Comparison of ENCODE assay signal across 9 mouse cellular contexts in genomic region chr2:25461407-25461806, GRCm38 (mm10). TPM values are rescaled to one million over a fixed set of nuclear protein-coding genes. Genes with fewer than 3 reads are reported as not detected.
DNase-seq lines count a peak whose midpoint lies in the region; ATAC-seq and TF ChIP-seq lines count a peak whose summit lies in the region.
"Had no signal": no experiment of that assay in that cellular context is flagged by ENCODE, and none has a peak within 500 bp of the region (broad histone marks: within the 10 kb centered on the region; RNA-seq: fewer than 3 reads in every experiment).

No protein-coding gene starts in this region.

- H3K79me2 ChIP-seq in heart, adult 2 months (replicated peaks; ENCODE audit: control insufficient read depth, insufficient read depth, low read length) = no peaks in the 10 kb centered on the region

- no peak for TF ChIP-seq POLR2A in heart, adult 2 months (IDR thresholded peaks at IDR 0.05; ENCODE audit: insufficient read depth, low read depth, low read length)
- no peak for TF ChIP-seq POLR2A in thymus, adult 2 months (IDR thresholded peaks at IDR 0.05; ENCODE audit: control insufficient read depth, extremely low read depth, insufficient read depth, low read length, poor library complexity)

- TF ChIP-seq CTCF in heart, adult 2 months (IDR thresholded peaks at IDR 0.05) = no peak
- TF ChIP-seq CTCF in thymus, adult 2 months (IDR thresholded peaks at IDR 0.05; ENCODE audit: borderline replicate concordance, control insufficient read depth, extremely low read depth, insufficient read depth, low read length, poor library complexity) = no peak
- TF ChIP-seq CTCF in liver, embryonic 14.5 days (IDR thresholded peaks at IDR 0.05; ENCODE audit: low read depth) = no peak

- TF ChIP-seq EP300 in heart, adult 2 months (IDR thresholded peaks at IDR 0.05; ENCODE audit: insufficient read depth, low read depth, low read length) = no peak
- TF ChIP-seq EP300 in liver, embryonic 14.5 days (IDR thresholded peaks at IDR 0.05; ENCODE audit: low read depth) = no peak

- H3K9me3 ChIP-seq in liver, embryonic 14.5 days (ENCODE audit: control insufficient read depth, low read length) = no peaks in the 10 kb centered on the region

- peak overlapping the region; percentile 90 for H3K4me2 ChIP-seq in liver, embryonic 14.5 days (ENCODE audit: low read depth)

- no peaks in the 10 kb centered on the region for H3K36me3 ChIP-seq in heart, adult 2 months (ENCODE audit: control insufficient read depth, insufficient read depth, low read length)
- peaks cover 3% of the 10 kb centered on the region; the same call in 1 of the 2 replicates for H3K36me3 ChIP-seq in thymus, adult 2 months (ENCODE audit: control insufficient read depth, insufficient read depth, low read length)
- no peaks in the 10 kb centered on the region for H3K36me3 ChIP-seq in liver, embryonic 14.5 days (replicated peaks; ENCODE audit: control insufficient read depth, insufficient read depth, low read depth)

- WGBS in heart, adult 2 months = 14% methylated on average over 3 of the region's 3 CpGs
- WGBS in thymus, adult 2 months = 29% methylated on average over 3 of the region's 3 CpGs
- 11% methylated on average over 3 of the region's 3 CpGs for WGBS in liver, embryonic 14.5 days (ENCODE audit: insufficient replicate concordance)

- no peak for DNase-seq in heart, adult 2 months
- DNase-seq in heart, adult 18-20 months = no peak
- no peak for DNase-seq in thymus, adult 2 months
- no peak for DNase-seq in thymus, postnatal 0 days (ENCODE audit: low spot score)
- no peak for DNase-seq in liver, embryonic 14.5 days (ENCODE audit: low read depth in 3 of 3, low spot score in 3 of 3)
- no peak for DNase-seq in left cerebral cortex, postnatal 14 days (ENCODE audit: low spot score in 2 of 2)
- no peak for DNase-seq in gastrocnemius, postnatal 36 days

- peak overlapping the region; percentile 95 for H3K27ac ChIP-seq in heart, adult 2 months
- H3K27ac ChIP-seq in thymus, adult 2 months (ENCODE audit: control insufficient read depth, insufficient read depth, low read length) = peak overlapping the region; percentile 57
- no peak overlapping the region; the same call in 1 of the 2 replicates for H3K27ac ChIP-seq in liver, embryonic 14.5 days

- peak overlapping the region; percentile 65 for H3K9ac ChIP-seq in heart, adult 2 months (ENCODE audit: low read depth, low read length)
- no peak overlapping the region for H3K9ac ChIP-seq in liver, embryonic 14.5 days (replicated peaks)

- no peaks in the 10 kb centered on the region for H3K27me3 ChIP-seq in heart, adult 2 months (ENCODE audit: control insufficient read depth, insufficient read depth, low read length)
- H3K27me3 ChIP-seq in thymus, adult 2 months (ENCODE audit: control insufficient read depth, insufficient read depth, low read length) = no peaks in the 10 kb centered on the region
- H3K27me3 ChIP-seq in liver, embryonic 14.5 days (ENCODE audit: control insufficient read depth, insufficient read depth, low read length) = no peaks in the 10 kb centered on the region

- ATAC-seq in liver, embryonic 14.5 days (ENCODE audit: insufficient read depth) = no peak
- ATAC-seq in megakaryocyte-erythroid progenitor cell, adult 5-6 weeks (replicated peaks; ENCODE audit: low FRiP score, low TSS enrichment, poor library complexity, severe bottlenecking) = no peak

- intact Hi-C loops in heart, adult 2 months (cut with DNase I) = loop anchor here (2.0 kb wide), 1 partner anchor 31 kb away; no protein-coding TSS in a partner anchor
- intact Hi-C loops in left cerebral cortex, postnatal 14 days (cut with DNase I) = loop anchor here (5.0 kb wide), 1 partner anchor 36 kb away; no protein-coding TSS in a partner anchor
- intact Hi-C loops in gastrocnemius, postnatal 36 days (cut with DNase I) = no loop called here

- H3K4me1 ChIP-seq in heart, adult 2 months (ENCODE audit: control insufficient read depth, insufficient read depth, low read length) = peaks cover 8% of the 10 kb centered on the region
- H3K4me1 ChIP-seq in thymus, adult 2 months (replicated peaks; ENCODE audit: control insufficient read depth, insufficient read depth, low read length) = peaks cover 52% of the 10 kb centered on the region
- peaks cover 4 to 11% of the 10 kb centered on the region in 2 experiments for H3K4me1 ChIP-seq in liver, embryonic 14.5 days (replicated peaks; ENCODE audit: control insufficient read depth in 2 of 2, insufficient read depth in 2 of 2, low read length in 1 of 2)

- H3K4me3 ChIP-seq in heart, adult 2 months = peak overlapping the region; percentile 92
- no peak overlapping the region for H3K4me3 ChIP-seq in thymus, adult 2 months (ENCODE audit: control insufficient read depth, insufficient read depth, low read length)
- peak overlapping the region in 1 of 2 experiments; percentile 83; a peak in 1 of 4 replicates for H3K4me3 ChIP-seq in liver, embryonic 14.5 days (ENCODE audit: insufficient read depth in 1 of 2, low read depth in 2 of 2, low read length in 2 of 2)

RNA-seq across cellular contexts. Expression of gene Paxx, which starts 0.5 kb away (rescaled TPM):
- total RNA-seq in heart, adult 2 months (2021) = 10 to 100 TPM; 17.7 to 20.6 TPM
- polyA plus RNA-seq in heart, adult 2 months (2012; rRNA removed) = 32.8 and 36.8 TPM in 2 replicates
- 10 to 100 TPM; 22.6 to 28.7 TPM for total RNA-seq in heart, adult 18-20 months (2021)
- polyA plus RNA-seq in thymus, adult 2 months (2012; rRNA removed) = 165 and 192 TPM in 2 replicates
- 72.4 and 83.3 TPM in 2 replicates for polyA plus RNA-seq in thymus, postnatal 0 days (2015; fragmentation: Nextera tagmentation; extraction: Ambion mirVana)
- polyA plus RNA-seq in liver, embryonic 14.5 days (2012; rRNA removed) = 7.9 and 9.2 TPM in 2 replicates
- polyA plus RNA-seq in liver, embryonic 14.5 days (2014; fragmentation: Nextera tagmentation; extraction: Ambion mirVana) = 6.3 and 7.3 TPM in 2 replicates
- 10 to 100 TPM; 64.1 to 66.3 TPM for total RNA-seq in left cerebral cortex, postnatal 14 days (2021)
- total RNA-seq in megakaryocyte-erythroid progenitor cell, adult 5-6 weeks (2014; fragmentation: Nextera tagmentation) = 34.5 and 36.3 TPM in 2 replicates
- total RNA-seq in megakaryocyte-erythroid progenitor cell, adult 5-6 weeks (2017) = 17.9 and 25.9 TPM in 2 replicates
- total RNA-seq in gastrocnemius, postnatal 36 days (2021) = 10 to 100 TPM; 13.4 to 13.6 TPM

RNA-seq across cellular contexts. Expression of gene Clic3, which starts 4.8 kb away (rescaled TPM):
- 1 to 10 TPM; 1.4 to 1.8 TPM for total RNA-seq in heart, adult 2 months (2021)
- 4.8 and 7.4 TPM in 2 replicates for polyA plus RNA-seq in heart, adult 2 months (2012; rRNA removed)
- 1 to 10 TPM in 1 of 2 experiments, under 1 TPM in 1; 0.82 to 1.7 TPM for total RNA-seq in heart, adult 18-20 months (2021)
- 11.6 and 17.3 TPM in 2 replicates for polyA plus RNA-seq in thymus, adult 2 months (2012; rRNA removed)
- polyA plus RNA-seq in thymus, postnatal 0 days (2015; fragmentation: Nextera tagmentation; extraction: Ambion mirVana) = 3.6 and 4.7 TPM in 2 replicates
- polyA plus RNA-seq in liver, embryonic 14.5 days (2012; rRNA removed) = 0.08 and 0.32 TPM in 2 replicates
- 0.18 and 0.27 TPM in 2 replicates for polyA plus RNA-seq in liver, embryonic 14.5 days (2014; fragmentation: Nextera tagmentation; extraction: Ambion mirVana)
- total RNA-seq in left cerebral cortex, postnatal 14 days (2021) = 1 to 10 TPM in 1 of 2 experiments, under 1 TPM in 1; 0.59 to 1.2 TPM
- not detected in 2 replicates for total RNA-seq in megakaryocyte-erythroid progenitor cell, adult 5-6 weeks (2014; fragmentation: Nextera tagmentation)
- total RNA-seq in megakaryocyte-erythroid progenitor cell, adult 5-6 weeks (2017) = not detected in 2 replicates
- total RNA-seq in gastrocnemius, postnatal 36 days (2021) = under 1 TPM; 0.35 to 0.46 TPM

RNA-seq across cellular contexts. Expression of gene Ptgds, which starts 8.4 kb away (rescaled TPM):
- 100 to 1,000 TPM; 472 to 774 TPM for total RNA-seq in heart, adult 2 months (2021)
- polyA plus RNA-seq in heart, adult 2 months (2012; rRNA removed) = 198 and 795 TPM in 2 replicates
- 100 to 1,000 TPM; 450 to 656 TPM for total RNA-seq in heart, adult 18-20 months (2021)
- polyA plus RNA-seq in thymus, adult 2 months (2012; rRNA removed) = 4.4 and 13.8 TPM in 2 replicates
- polyA plus RNA-seq in thymus, postnatal 0 days (2015; fragmentation: Nextera tagmentation; extraction: Ambion mirVana) = 6.3 TPM in 2 replicates
- polyA plus RNA-seq in liver, embryonic 14.5 days (2012; rRNA removed) = 0.47 and 0.96 TPM in 2 replicates
- polyA plus RNA-seq in liver, embryonic 14.5 days (2014; fragmentation: Nextera tagmentation; extraction: Ambion mirVana) = 0.17 TPM in 1 of 2 replicates, not detected in the other
- 1,000 to 10,000 TPM; 1,462 to 1,765 TPM for total RNA-seq in left cerebral cortex, postnatal 14 days (2021)
- total RNA-seq in megakaryocyte-erythroid progenitor cell, adult 5-6 weeks (2014; fragmentation: Nextera tagmentation) = not detected in 2 replicates
- not detected in 2 replicates for total RNA-seq in megakaryocyte-erythroid progenitor cell, adult 5-6 weeks (2017)
- total RNA-seq in gastrocnemius, postnatal 36 days (2021) = under 1 TPM in 1 of 2 experiments, not detected in 1; 0.39 TPM

RNA-seq across cellular contexts. Expression of gene Lcn12, which starts 32.3 kb away (rescaled TPM):
- not detected for total RNA-seq in heart, adult 2 months (2021)
- polyA plus RNA-seq in heart, adult 2 months (2012; rRNA removed) = not detected in 2 replicates
- not detected for total RNA-seq in heart, adult 18-20 months (2021)
- not detected in 2 replicates for polyA plus RNA-seq in thymus, adult 2 months (2012; rRNA removed)
- not detected in 2 replicates for polyA plus RNA-seq in thymus, postnatal 0 days (2015; fragmentation: Nextera tagmentation; extraction: Ambion mirVana)
- polyA plus RNA-seq in liver, embryonic 14.5 days (2012; rRNA removed) = not detected in 2 replicates
- polyA plus RNA-seq in liver, embryonic 14.5 days (2014; fragmentation: Nextera tagmentation; extraction: Ambion mirVana) = not detected in 2 replicates
- not detected for total RNA-seq in left cerebral cortex, postnatal 14 days (2021)
- total RNA-seq in megakaryocyte-erythroid progenitor cell, adult 5-6 weeks (2014; fragmentation: Nextera tagmentation) = not detected in 2 replicates
- not detected in 2 replicates for total RNA-seq in megakaryocyte-erythroid progenitor cell, adult 5-6 weeks (2017)
- total RNA-seq in gastrocnemius, postnatal 36 days (2021) = not detected
- polyA plus RNA-seq: urinary bladder, adult 2 months had no signal

RNA-seq across cellular contexts. Expression of gene Abca2, which starts 32.9 kb away (rescaled TPM):
- 10 to 100 TPM; 36.1 to 41.1 TPM for total RNA-seq in heart, adult 2 months (2021)
- polyA plus RNA-seq in heart, adult 2 months (2012; rRNA removed) = 43.4 and 44.2 TPM in 2 replicates
- total RNA-seq in heart, adult 18-20 months (2021) = 10 to 100 TPM; 41.4 to 43.2 TPM
- 86.6 and 100 TPM in 2 replicates for polyA plus RNA-seq in thymus, adult 2 months (2012; rRNA removed)
- polyA plus RNA-seq in thymus, postnatal 0 days (2015; fragmentation: Nextera tagmentation; extraction: Ambion mirVana) = 3.3 and 4.7 TPM in 2 replicates
- 2.4 and 2.5 TPM in 2 replicates for polyA plus RNA-seq in liver, embryonic 14.5 days (2012; rRNA removed)
- polyA plus RNA-seq in liver, embryonic 14.5 days (2014; fragmentation: Nextera tagmentation; extraction: Ambion mirVana) = 0.91 and 1.1 TPM in 2 replicates
- 100 to 1,000 TPM; 137 to 152 TPM for total RNA-seq in left cerebral cortex, postnatal 14 days (2021)
- total RNA-seq in megakaryocyte-erythroid progenitor cell, adult 5-6 weeks (2014; fragmentation: Nextera tagmentation) = 34.7 and 38.3 TPM in 2 replicates
- 10.8 and 13.1 TPM in 2 replicates for total RNA-seq in megakaryocyte-erythroid progenitor cell, adult 5-6 weeks (2017)
- total RNA-seq in gastrocnemius, postnatal 36 days (2021) = 10 to 100 TPM; 12.3 to 16.5 TPM

Comparison
In these comparisons a context has a peak if more than half of its experiments do, and no peak if none do; other contexts are left out.
1. RNA of gene Ptgds, which starts 8.4 kb away (total RNA-seq): 1,462 to 1,765 TPM in left cerebral cortex, postnatal 14 days, 472 to 774 TPM in heart, adult 2 months and 450 to 656 TPM in heart, adult 18-20 months; 0.39 TPM in gastrocnemius, postnatal 36 days and not detected in megakaryocyte-erythroid progenitor cell, adult 5-6 weeks; every median in the first group is over 100 times any median in the second.